Mouse (Mus musculus) lung, embryonic 15.5 days (tissue): Measurements from ENCODE around the gene Evpl. TPM values are rescaled to one million over a fixed set of nuclear protein-coding genes. Genes with fewer than 3 reads are reported as not detected.

ENCODE experiments used
- ATAC-seq: fragments of 200-750 bp; cut with Nextera tagmentation; 2 replicates; pipeline ENCODE4 v1.8.0; 2017; ENCODE audit warnings: moderate number of reproducible peaks, borderline replicate concordance; ENCODE audit not compliant: low FRiP score, low TSS enrichment; ENCODE audit errors: extremely low read depth
- H3K27ac ChIP-seq: fragments of 300-500 bp; sonication (generic); 2 replicates; pipeline ENCODE4 v1.5.1; 2015; ENCODE audit warnings: moderate library complexity, mild to moderate bottlenecking, inconsistent platforms
- H3K27me3 ChIP-seq: fragments of 300-500 bp; sonication (generic); 2 replicates; pipeline ENCODE4 v1.6.1; 2015; ENCODE audit warnings: inconsistent platforms
- H3K36me3 ChIP-seq: fragments of 300-500 bp; sonication (generic); 2 replicates; pipeline ENCODE4 v1.6.1; 2015; ENCODE audit warnings: inconsistent platforms
- H3K4me1 ChIP-seq: fragments of 300-500 bp; sonication (generic); 2 replicates; pipeline ENCODE4 v1.6.1; 2015; ENCODE audit warnings: inconsistent platforms
- H3K4me2 ChIP-seq: fragments of 300-500 bp; sonication (generic); 2 replicates; pipeline ENCODE4 v1.6.1; 2015; ENCODE audit warnings: inconsistent platforms, mild to moderate bottlenecking, moderate library complexity
- H3K4me3 ChIP-seq: fragments of 300-500 bp; sonication (generic); 2 replicates; pipeline ENCODE4 v1.5.1; 2015; ENCODE audit warnings: mild to moderate bottlenecking, inconsistent platforms
- H3K9ac ChIP-seq: fragments of 300-500 bp; sonication (generic); 2 replicates; pipeline ENCODE4 v1.6.1; 2015; ENCODE audit warnings: inconsistent platforms
- H3K9me3 ChIP-seq: fragments of 300-500 bp; sonication (generic); 2 replicates; pipeline ENCODE4 v1.6.1; 2016; ENCODE audit warnings: inconsistent platforms
- WGBS: fragments of 180-500 bp; shearing (Covaris S2); methylation state at CpG from one replicate; pipeline ENCODE4 v1.1.7; 2015; 5-methylcytosine and 5-hydroxymethylcytosine counted together
- polyA plus RNA-seq: library from polyadenylated mRNA; unstranded; fragments of >200 nt; fragmentation: Nextera tagmentation; extraction: Ambion mirVana; gene quantifications from 2 replicates; pipeline ENCODE4 v1.2.1, GENCODE M21; 2015

The Evpl gene
- polyA plus RNA-seq, 1 experiment from 2014 or later = 6.4 TPM

DNA sequence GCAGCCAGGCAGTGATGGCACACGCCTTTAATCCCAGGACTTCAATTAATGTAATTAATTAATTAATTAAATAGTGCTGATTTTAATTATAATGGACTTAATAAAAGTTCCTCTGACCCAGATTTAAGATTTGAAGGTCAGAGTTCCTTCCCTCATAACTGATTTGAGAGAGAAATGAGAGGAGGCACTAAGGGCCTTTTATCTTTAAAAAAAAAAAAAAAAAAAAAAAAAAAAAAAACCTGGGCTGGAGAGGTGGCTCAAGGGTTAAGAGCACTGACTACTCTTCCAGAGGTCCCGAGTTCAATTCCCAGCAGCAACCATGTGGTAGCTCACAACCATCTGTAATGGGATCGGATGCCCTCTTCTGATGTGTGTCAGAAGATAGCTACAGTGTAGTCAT is 29.2 kb downstream of the Evpl start:
- H3K27me3 ChIP-seq = no peaks in the 10 kb centered on the region
- no peak overlapping the region for H3K9ac ChIP-seq
- H3K4me1 ChIP-seq = no peaks in the 10 kb centered on the region
- H3K36me3 ChIP-seq = peaks cover 18% of the 10 kb centered on the region
- H3K4me2 ChIP-seq = no peak overlapping the region
- WGBS = 79% methylated on average over 3 of the region's 3 CpGs
- no peak for ATAC-seq
- no peaks in the 10 kb centered on the region for H3K9me3 ChIP-seq
- no peak overlapping the region for H3K4me3 ChIP-seq
- H3K27ac ChIP-seq = no peak overlapping the region

DNA sequence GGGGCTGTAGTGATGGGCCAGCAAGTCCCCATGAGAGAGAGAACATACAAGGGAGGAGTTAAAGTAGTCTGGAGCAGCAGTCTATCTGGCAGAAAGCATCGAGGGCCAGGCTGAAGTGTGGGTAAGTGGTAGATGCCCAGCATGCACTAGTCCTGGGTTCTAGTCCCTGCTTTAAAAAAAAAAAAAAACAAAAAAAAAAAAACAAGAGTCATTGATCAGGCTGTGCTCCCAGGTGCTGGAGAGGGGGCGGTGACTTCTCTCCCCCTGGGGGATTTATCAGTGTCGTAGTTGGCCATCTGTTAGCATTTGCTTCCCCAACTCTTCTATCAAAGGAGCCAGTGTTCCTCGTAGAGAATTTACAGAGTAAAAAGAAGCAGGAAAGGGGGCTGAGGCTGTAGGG is 31.2 kb downstream of the Evpl start:
- H3K4me3 ChIP-seq = no peak overlapping the region
- no peak overlapping the region for H3K9ac ChIP-seq
- no peak for ATAC-seq
- H3K4me2 ChIP-seq = no peak overlapping the region
- 72% methylated on average over 4 of the region's 4 CpGs for WGBS
- H3K36me3 ChIP-seq = peaks cover 18% of the 10 kb centered on the region
- H3K4me1 ChIP-seq = no peaks in the 10 kb centered on the region
- H3K27me3 ChIP-seq = no peaks in the 10 kb centered on the region
- no peak overlapping the region for H3K27ac ChIP-seq
- H3K9me3 ChIP-seq = no peaks in the 10 kb centered on the region

DNA sequence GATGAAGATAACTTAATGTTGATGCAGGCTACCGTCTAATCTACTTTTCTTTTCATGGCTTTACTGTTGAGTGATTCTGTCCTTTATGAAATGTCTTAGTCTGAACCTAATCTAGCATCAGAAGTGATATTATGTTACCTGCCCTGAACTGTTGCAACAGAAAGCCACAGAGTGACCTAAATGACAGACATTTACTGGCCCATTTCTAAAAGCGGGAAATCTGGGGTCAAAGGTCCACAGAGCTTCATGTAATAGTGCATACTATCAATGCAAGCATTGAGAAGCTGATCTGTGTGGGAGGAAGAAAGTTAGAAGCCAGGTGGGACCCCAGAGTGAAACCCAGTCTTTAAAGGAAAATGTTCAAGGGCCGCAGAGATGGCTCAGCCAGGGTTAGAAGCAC is 34.7 kb downstream of the Evpl start:
- ATAC-seq = no peak
- Histone ChIP-seq H3K9me3 (no peaks in the 10 kb centered on the region), H3K27me3 (no peaks in the 10 kb centered on the region), H3K4me1 (peaks cover 7% of the 10 kb centered on the region), H3K9ac (no peak overlapping the region), H3K27ac (no peak overlapping the region), H3K36me3 (peaks cover 18% of the 10 kb centered on the region), H3K4me3 (no peak overlapping the region), H3K4me2 (no peak overlapping the region)
- WGBS = 89% methylated on average over 3 of the region's 3 CpGs

GRCm38 (mm10) chr11:116201151-116201550 is 36.7 kb downstream of the Evpl start:
- ATAC-seq = no peak
- no peak overlapping the region for H3K27ac ChIP-seq
- no peak overlapping the region for H3K4me2 ChIP-seq
- H3K4me1 ChIP-seq = peaks cover 15% of the 10 kb centered on the region
- no peaks in the 10 kb centered on the region for H3K27me3 ChIP-seq
- H3K4me3 ChIP-seq = no peak overlapping the region
- no peak overlapping the region for H3K9ac ChIP-seq
- peaks cover 8% of the 10 kb centered on the region for H3K36me3 ChIP-seq
- WGBS = 85% methylated on average over 2 of the region's 2 CpGs
- H3K9me3 ChIP-seq = no peaks in the 10 kb centered on the region

- peaks cover 5% of the 10 kb centered on the region; the same call in 1 of the 2 replicates for H3K36me3 ChIP-seq
- no peaks in the 10 kb centered on the region for H3K9me3 ChIP-seq
- H3K9ac ChIP-seq = peak within 1 kb of the TSS; percentile 65
- peaks cover 15% of the 10 kb centered on the region for H3K4me1 ChIP-seq
- WGBS = under 1% methylated on average over 62 of the region's 62 CpGs
- peak within 1 kb of the TSS; percentile 56 for H3K4me3 ChIP-seq
- peak within 1 kb of the TSS; percentile 75 for H3K4me2 ChIP-seq
- H3K27ac ChIP-seq = peak within 1 kb of the TSS; percentile 90
- ATAC-seq = peak; percentile 98
- H3K27me3 ChIP-seq = no peaks in the 10 kb centered on the region
These were observed 39.0 kb downstream of the Evpl start, which contains the start of the genes Ten1 and Acox1 for GRCm38 (mm10) chr11:116198639-116199531. Gene Ten1, plus strand, starts transcription at chr11:116198855. Gene Acox1, minus strand, starts transcription at chr11:116199045.

DNA sequence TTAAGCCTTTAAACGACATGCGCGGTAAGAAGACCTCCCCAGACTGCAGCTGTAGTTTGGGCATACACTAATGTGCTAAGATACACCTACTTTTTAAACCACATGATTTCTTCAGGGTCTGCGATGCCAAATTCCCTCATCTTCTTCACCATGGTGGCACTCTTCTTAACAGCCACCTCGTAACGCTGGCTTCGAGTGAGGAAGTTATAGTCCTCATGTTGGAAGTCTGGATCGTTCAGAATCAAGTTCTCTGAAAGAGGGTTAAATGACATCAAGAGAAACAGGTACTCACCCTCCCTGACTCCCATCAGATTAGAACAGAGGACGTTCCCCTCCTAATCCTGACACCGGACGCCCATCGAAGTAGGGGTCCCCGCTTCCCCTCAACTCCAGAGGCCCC is 39.7 kb downstream of the Evpl start:
- H3K27me3 ChIP-seq = no peaks in the 10 kb centered on the region
- peak overlapping the region; percentile 75 for H3K4me2 ChIP-seq
- H3K4me1 ChIP-seq = peaks cover 15% of the 10 kb centered on the region
- WGBS = 16% methylated on average over 13 of the region's 13 CpGs
- H3K9ac ChIP-seq = peak overlapping the region; percentile 65
- H3K4me3 ChIP-seq = peak overlapping the region; percentile 56
- H3K9me3 ChIP-seq = no peaks in the 10 kb centered on the region
- peaks cover 5% of the 10 kb centered on the region; the same call in 1 of the 2 replicates for H3K36me3 ChIP-seq
- ATAC-seq = no peak
- H3K27ac ChIP-seq = peak overlapping the region; percentile 90

DNA sequence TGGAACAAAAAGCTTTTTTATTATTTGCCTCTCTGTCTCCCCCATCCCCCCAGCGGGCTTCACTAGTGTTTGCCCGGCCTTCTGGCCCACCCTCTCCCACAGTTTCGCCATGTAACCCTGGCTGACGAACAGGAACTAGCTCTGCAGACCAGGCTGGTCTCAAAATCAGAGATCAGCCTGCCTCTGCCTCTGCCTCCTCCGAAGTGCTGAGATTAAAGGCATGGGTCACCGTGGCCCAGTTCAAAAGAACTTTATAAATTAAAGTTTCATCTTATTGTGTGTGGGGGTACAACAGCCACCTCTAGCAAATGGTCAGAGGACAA is 40.3 kb downstream of the Evpl start:
- ATAC-seq = no peak
- no peak overlapping the region for H3K27ac ChIP-seq

DNA sequence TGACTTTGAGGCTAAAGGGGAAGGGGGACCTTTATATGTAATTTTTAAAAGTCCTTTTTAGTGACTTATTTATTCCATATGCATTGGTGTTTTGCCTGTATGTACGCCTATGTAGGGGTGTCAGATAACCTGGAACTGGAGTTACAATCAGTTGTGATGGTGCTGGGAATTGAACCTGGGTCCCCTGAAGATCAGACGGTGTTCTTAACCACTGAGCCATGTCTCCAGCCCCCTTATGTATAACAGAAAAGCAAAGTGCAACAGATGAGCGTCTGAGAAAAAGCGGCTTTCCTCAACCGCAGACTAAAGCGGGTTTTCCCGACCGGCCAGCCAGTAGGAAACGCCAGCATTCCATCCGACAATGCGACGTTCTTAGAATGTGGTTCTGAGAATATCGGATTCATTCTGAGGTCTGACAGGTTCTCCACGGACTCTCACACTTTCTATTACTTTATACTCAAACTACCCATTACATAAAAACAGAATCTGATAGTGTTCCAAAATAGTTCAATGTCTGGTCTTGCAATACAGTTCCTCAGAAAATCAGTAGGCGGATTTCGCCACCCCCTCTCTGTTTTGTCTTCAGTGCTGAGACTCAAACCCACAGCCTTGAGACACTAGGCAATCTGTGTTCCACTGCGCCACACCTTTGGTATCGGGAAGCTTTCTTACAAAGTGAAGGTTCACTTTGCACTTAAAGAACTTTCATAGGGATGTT is 40.9 kb downstream of the Evpl start:
- Histone ChIP-seq H3K4me3 (no peak overlapping the region; the same call in 1 of the 2 replicates), H3K4me1 (peaks cover 15% of the 10 kb centered on the region), H3K9me3 (no peaks in the 10 kb centered on the region), H3K4me2 (no peak overlapping the region), H3K27ac (no peak overlapping the region), H3K9ac (no peak overlapping the region), H3K36me3 (peaks cover 5% of the 10 kb centered on the region; the same call in 1 of the 2 replicates), H3K27me3 (no peaks in the 10 kb centered on the region)
- no peak for ATAC-seq
- WGBS = 90% methylated on average over 18 of the region's 18 CpGs

More for the DNA sequence above, 40.3 kb downstream of the Evpl start:
- Histone ChIP-seq H3K4me1 (peaks cover 15% of the 10 kb centered on the region), H3K27me3 (no peaks in the 10 kb centered on the region), H3K9me3 (no peaks in the 10 kb centered on the region), H3K4me3 (no peak overlapping the region; the same call in 1 of the 2 replicates), H3K36me3 (peaks cover 5% of the 10 kb centered on the region; the same call in 1 of the 2 replicates), H3K9ac (no peak overlapping the region), H3K4me2 (peak overlapping the region; percentile 75; the same call in 1 of the 2 replicates)
- 86% methylated on average over 6 of the region's 6 CpGs for WGBS

DNA sequence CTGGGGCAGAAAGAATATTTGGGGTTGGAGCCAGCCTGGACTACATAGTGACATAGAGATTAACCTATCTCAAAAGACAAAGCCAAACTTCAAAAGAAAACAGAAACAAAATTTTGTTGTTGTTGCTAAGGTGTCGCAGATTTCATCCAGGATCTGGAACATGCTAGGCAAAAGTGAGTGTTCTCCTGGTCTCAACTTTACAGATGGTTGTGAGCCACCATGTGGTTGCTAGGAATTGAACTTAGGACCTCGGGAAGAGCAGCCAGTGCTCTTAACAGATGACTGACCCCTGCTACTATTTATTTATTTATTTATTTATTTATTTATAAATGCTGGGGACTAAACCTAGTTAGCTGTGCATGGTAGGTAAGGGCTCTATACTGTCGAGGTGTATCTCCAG is 41.5 kb downstream of the Evpl start:
- 77% methylated on average over 3 of the region's 3 CpGs for WGBS
- Histone ChIP-seq H3K4me2 (no peak overlapping the region), H3K4me1 (peaks cover 15% of the 10 kb centered on the region), H3K4me3 (no peak overlapping the region), H3K36me3 (peaks cover 5% of the 10 kb centered on the region), H3K27me3 (no peaks in the 10 kb centered on the region), H3K9me3 (no peaks in the 10 kb centered on the region), H3K9ac (no peak overlapping the region), H3K27ac (no peak overlapping the region)
- ATAC-seq = no peak

DNA sequence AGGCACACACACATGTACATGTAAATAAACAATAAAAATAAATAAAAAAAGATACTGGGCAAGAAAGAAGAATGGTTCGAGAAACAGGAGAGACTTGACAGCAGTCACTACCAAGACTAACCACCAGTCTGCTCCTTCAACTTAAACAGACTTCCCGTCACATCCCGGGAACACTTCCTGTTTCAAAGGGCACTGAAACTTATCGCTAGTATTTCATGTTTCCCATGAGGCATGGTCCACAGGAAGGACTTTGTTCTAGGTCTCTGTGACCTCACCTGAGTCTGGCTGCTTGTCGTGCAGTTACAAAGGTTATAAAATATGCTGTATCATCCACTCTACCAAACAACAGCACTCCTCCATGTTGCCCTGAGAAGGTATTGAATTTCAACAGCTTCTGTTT is 42.6 kb downstream of the Evpl start:
- H3K4me3 ChIP-seq = no peak overlapping the region
- no peak overlapping the region for H3K9ac ChIP-seq
- H3K27me3 ChIP-seq = no peaks in the 10 kb centered on the region
- no peaks in the 10 kb centered on the region for H3K9me3 ChIP-seq
- H3K4me2 ChIP-seq = no peak overlapping the region
- peaks cover 5% of the 10 kb centered on the region for H3K36me3 ChIP-seq
- no peak overlapping the region for H3K27ac ChIP-seq
- 63% methylated on average over 5 of the region's 5 CpGs for WGBS
- ATAC-seq = no peak
- H3K4me1 ChIP-seq = peaks cover 15% of the 10 kb centered on the region

DNA sequence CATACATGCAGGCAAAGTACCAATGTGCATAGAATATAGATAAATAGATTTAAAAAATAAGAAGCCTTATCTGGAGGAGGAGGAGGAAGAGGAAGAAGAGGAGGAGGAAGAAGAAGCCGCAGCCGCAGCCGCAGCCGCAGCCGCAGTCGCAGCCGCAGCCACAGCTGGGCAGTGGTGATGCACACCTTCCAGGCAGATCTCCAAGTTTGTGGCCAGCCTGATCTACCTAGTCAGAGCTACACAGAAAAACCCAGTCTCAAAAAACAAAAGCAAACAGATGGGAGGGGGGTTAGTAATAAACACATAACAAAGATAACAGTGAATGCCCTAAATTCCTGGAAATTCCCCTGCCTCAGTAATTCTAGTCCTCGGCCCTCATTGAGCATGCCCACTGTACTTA is 43.3 kb downstream of the Evpl start:
- ATAC-seq = no peak
- Histone ChIP-seq H3K36me3 (peaks cover 5% of the 10 kb centered on the region), H3K4me1 (peaks cover 13% of the 10 kb centered on the region), H3K27me3 (no peaks in the 10 kb centered on the region), H3K4me3 (no peak overlapping the region), H3K4me2 (no peak overlapping the region), H3K27ac (no peak overlapping the region), H3K9me3 (no peaks in the 10 kb centered on the region), H3K9ac (no peak overlapping the region)
- 88% methylated on average over 8 of the region's 8 CpGs for WGBS
